Mouse (Mus musculus): ENCODE data around the gene Ndufaf2.

GRCm38 (mm10) chr13:108185530-108185929 is 27.1 kb upstream of the Ndufaf2 start:
- TF ChIP-seq TAL1 (IDR thresholded peaks at IDR 0.05; ENCODE audit: low read length) (no peak), GATA1 (IDR thresholded peaks at IDR 0.05; ENCODE audit: low read length) (no peak)
